Mouse (Mus musculus) left cerebral cortex, postnatal 4 days (tissue): ENCODE data around the gene Cfhr1. TPM values are rescaled to one million over a fixed set of nuclear protein-coding genes. Genes with fewer than 3 reads are reported as not detected.

ENCODE experiments used
- DNase-seq: peaks from one replicate; pipeline ENCODE4 v3.0.0-alpha.2; 2022
- intact Hi-C: fragments of 180-260 bp; cut with DNase I; formaldehyde crosslinking; loops from one replicate; pipeline ENCODE4 v1.15.1; 2025
- total RNA-seq, 2 experiments: library from RNA; stranded (reverse); gene quantifications; 2 replicates each; pipeline ENCODE4 v1.2.3; 2021

Gene Cfhr1
- total RNA-seq: not detected

GRCm38 (mm10) chr1:139560024-139560423, at the start of gene Cfhr1:
TSS of gene Cfhr1 (minus strand) at chr1:139560272.
- no peak for DNase-seq

DNA sequence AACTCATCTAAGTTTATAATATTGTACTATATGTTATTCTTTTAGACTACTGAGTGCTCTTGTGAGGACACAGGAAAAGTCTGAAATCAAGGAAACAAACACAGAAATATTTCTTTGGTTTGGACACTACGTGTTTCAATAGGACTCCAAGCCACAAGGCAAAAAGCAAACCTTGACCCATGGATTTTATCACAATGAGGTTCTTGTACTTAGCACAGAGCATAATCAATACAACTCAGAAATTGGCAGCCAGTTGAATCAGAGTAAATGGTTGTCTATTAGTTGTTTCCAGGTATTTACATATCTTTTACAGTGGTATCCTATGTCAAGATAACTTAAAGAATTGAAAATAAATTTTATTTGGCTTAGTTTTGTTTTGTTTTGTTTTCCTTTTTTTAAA, 8.8 kb downstream of the Cfhr1 start:
- no peak for DNase-seq
- intact Hi-C loops: no loop called here

More at GRCm38 (mm10) chr1:139560024-139560423, at the start of gene Cfhr1:
- intact Hi-C loops: no loop called here

- intact Hi-C loops: no loop called here
- DNase-seq: no peak
These were observed 11.5 kb downstream of the Cfhr1 start for GRCm38 (mm10) chr1:139548536-139548935.

- no peak for DNase-seq
- intact Hi-C loops: no loop called here
These were observed 45.5 kb downstream of the Cfhr1 start for GRCm38 (mm10) chr1:139514556-139514955.

DNA sequence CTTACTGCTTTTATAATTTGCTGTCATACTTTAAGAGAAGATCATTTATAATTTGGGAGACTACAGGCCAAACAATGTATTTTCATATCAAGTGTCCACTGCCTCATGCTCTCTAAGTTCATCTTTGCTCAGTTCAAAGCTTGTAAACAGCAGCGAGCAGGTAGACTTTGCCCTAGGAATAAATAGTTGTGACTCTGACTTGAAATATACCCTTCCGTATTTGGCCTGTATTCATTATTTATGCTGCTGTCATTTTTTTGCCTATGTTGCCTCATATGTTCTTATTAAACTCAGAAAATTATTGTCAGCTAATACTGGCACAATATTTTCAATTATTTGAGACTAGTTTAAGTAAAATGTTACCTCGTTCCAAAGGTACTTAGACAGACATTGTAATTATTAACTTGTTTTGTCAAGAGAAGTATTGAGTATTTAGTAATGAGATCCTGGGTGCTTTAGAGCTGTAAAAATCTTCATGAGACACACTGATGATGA, 58.8 kb downstream of the Cfhr1 start, which contains the start of gene F13b:
Gene F13b (plus strand): TSS at position 445 of the 495 bp plus-strand sequence.
- intact Hi-C loops: no loop called here
- no peak for DNase-seq

- intact Hi-C loops: no loop called here
These were observed 60.3 kb downstream of the Cfhr1 start for GRCm38 (mm10) chr1:139499751-139500150.

More at GRCm38 (mm10) chr1:139499751-139500150, 60.3 kb downstream of the Cfhr1 start:
- DNase-seq: no peak

Other genes with a start within 250 kb of the Cfhr1 start
- 1 to 10 TPM in 1 of 2 experiments, under 1 TPM in 1; 0.96 to 1.4 TPM for gene Crb1, start 183.2 kb downstream of the Cfhr1 start, total RNA-seq
- gene Zbtb41, start 138.0 kb downstream of the Cfhr1 start, total RNA-seq: 10 to 100 TPM; 57.9 to 59.5 TPM
- 1 to 10 TPM; 4.4 to 4.7 TPM for gene Aspm, start 105.5 kb downstream of the Cfhr1 start, total RNA-seq
- not detected for gene F13b, start 58.6 kb downstream of the Cfhr1 start, total RNA-seq
- not detected for gene Gm4788, start 221.0 kb upstream of the Cfhr1 start, total RNA-seq